Mouse (Mus musculus): ENCODE data around the gene Smad1.

DNA sequence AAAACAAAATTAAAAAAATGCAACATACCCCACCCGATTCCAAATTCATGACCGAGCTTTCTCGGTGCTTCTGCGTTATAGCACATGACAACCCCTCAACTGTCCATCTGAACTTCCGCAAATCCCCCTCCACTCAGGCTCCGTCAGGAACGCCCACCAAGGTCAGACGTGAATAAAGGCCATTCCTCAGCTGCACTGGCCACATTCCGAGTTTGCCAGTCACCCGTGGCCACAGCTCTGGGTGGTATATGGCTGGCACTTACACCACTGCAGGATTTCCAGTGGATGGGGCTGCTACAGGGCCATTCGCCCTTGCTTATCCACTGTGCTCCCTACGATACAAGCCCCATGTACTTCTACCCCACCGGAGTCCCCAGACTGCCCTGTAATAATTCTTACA, 7.9 kb downstream of the Smad1 start:
- TF ChIP-seq CTCF (IDR thresholded peaks at IDR 0.05; ENCODE audit: borderline replicate concordance, control insufficient read depth, extremely low read depth, insufficient read depth, low read length, poor library complexity) (no peak), POLR2A (IDR thresholded peaks at IDR 0.05; ENCODE audit: control insufficient read depth, extremely low read depth, insufficient read depth, low read length, poor library complexity) (no peak)
